Mouse (Mus musculus) lung, postnatal 0 days (tissue): ENCODE results near the gene Mapk13.

Experiments used
- CTCF ChIP-seq: IDR thresholded peaks from 2 replicates; pipeline ENCODE4 v1.5.1; 2016; ENCODE audit warnings: antibody characterized with exemption, mild to moderate bottlenecking
- EP300 ChIP-seq: IDR thresholded peaks from 2 replicates; pipeline ENCODE4 v1.6.1; 2016; ENCODE audit warnings: antibody characterized with exemption, mild to moderate bottlenecking, control low read depth

DNA sequence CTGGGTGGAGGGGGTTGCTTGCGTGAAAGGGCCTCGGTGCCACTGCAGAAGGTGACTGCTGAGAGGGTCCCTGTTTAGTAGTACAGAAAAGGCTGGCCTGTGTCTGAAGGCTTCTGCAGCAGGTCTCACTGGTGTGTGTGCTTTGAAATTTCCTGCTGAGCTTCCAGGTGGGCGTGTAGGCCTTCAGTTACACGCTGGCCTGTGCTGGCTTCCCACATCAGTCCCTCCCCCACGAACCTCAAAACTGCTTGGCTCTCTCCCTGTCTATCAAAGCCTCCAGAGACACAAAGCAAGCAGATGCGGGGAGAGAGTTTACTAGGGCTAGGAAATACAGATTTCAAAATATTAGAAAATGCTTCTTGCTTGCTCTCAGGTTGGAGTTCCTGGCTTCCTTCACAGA lies 55.8 kb downstream of the Mapk13 start:
- no peak for TF ChIP-seq CTCF
- no peak for TF ChIP-seq EP300
